Mouse (Mus musculus): ENCODE measurements at regions not wholly inside any gene's neighbourhood (a gene's known extent, or its start where the extent isn't known, plus 50 kb on each side); places are given as distances from the start of the nearest gene placed in this dataset.
A peak's percentile ranks its signal among the peaks of the same experiment; 100 is the strongest.
"Not testable (repeated sequence)": the region's sequence is repeated elsewhere in the genome, so short reads cannot be mapped to it uniquely, and the experiment has no call there.

DNA sequence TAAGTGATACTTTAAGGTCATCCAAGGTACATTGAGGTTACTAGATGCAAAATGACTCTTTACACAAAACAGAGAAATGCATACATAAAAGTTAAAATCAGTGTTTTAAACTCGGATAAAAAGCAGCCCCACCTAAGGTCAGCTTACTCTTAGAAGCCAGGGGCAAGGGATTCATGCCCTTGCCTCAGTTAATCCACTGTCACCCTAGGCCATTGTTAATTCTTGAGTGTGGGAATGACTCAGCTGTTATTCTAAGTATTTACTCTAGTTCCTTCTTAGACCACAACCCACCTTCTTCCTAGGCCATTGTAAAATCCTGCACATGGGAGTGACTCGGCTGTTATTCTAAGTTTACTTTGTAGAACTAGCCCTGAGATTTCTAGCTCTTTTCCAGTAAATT lies 64.1 kb upstream of the Ces1h start:
- not testable (repeated sequence) for DNase-seq

DNA sequence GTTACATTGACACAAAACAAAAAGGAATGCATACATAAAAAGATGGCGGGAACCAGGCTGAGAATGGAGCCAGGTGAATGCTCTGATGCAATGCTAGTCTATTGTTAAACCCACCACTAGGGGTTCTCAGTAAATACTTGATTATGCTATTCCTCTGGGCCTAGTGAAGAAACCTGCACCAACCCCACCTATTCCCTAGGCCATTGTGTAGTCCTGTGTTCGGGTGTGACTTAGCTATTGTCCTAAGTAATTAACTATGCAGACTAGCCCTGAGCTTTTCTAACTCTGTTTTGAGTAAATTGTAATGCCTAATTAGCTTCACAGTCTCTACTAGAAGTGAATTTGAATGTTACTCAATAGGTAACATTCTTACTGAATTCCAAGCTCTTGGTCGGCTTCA lies 62.4 kb upstream of the Ces1h start:
- no peak for DNase-seq

DNA sequence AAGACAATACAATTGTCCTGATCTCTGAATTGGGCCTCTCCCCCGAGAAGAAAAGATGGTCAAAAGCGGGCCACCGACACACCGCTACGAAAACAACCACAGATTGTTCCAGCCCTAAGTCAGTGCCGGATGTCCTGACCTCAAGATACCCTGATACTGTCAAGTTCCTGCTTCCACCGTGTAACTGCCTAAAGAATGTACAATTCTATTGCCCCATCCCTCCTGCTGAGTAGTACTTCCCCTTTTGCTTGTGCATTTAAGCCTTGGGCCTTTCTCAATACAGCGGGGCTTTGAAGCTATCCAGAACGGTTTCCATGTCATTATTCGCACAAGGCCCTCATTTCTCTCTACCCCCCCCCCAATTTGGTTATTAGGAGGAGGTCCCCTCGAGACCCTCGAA lies 57.1 kb upstream of the Ces1h start:
- DNase-seq, result not testable (repeated sequence)

DNA sequence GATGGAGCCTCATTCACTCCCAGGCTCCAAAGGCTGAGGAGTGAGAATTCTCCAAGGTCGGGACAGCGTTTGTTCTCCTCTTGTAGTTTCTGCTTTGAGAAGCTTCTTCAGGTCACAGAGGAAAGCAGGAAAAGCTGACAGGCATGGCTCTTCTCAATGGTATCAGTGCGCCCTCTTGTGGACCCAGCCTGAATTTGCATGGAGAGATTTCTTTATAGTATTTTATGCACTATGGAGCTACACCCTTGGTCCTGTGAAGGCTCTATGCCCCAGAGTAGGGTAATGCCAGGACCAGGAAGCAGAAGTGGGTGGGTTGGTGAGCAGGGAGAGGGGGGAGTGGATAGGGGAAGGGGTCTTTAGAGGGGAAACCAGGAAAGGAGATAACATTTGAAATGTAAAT lies 51.1 kb upstream of the Ces1h start:
- peak; percentile 33 for DNase-seq

Measured in kidney, adult 11 months (tissue).